Mouse (Mus musculus): Measurements from ENCODE around the gene Olfr643. TPM values are rescaled to one million over a fixed set of nuclear protein-coding genes. Genes with fewer than 3 reads are reported as not detected.

The Olfr643 gene
- not detected in 2 replicates for polyA plus RNA-seq (2012)

DNA sequence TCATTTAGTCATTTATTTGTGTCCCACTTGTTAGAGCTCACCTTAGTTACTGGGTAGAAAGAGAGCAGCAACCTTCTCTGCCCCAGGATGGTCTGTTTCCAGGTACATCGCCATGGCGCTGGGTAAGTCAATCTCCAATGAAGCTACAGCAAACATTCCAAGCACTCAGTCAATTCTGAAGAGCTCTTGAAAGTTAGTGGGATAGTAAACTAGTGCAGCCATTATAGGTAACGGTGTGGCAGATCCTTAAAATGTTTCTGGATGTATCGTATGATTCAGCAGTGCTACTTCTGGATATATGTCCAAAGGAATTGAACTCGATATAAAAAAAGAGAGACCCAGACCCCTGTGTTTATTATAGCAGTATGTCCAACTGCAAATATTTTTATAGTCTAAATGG lies at the start of gene Olfr643:
Olfr643 (minus strand) TSS at position 101 of the 400 bp plus-strand sequence.

DNA sequence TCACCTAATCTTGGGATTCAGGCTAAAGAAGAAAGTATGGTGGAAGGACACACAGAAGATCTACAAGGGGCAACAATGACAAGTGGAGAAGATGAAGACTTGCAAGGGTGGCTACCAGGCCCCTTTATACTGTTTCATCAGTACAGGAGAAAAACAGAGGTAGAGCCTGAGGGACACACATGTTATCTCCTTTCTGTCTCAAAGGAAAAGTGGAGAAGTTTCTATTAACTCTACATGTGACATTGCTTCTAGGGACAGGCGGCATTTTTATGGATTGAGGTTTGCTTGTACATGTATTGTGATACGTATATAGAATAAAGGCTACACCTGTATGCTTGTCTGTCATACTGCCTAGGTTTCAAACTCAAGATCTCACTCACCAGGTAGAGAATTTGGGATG lies 46.1 kb upstream of the Olfr643 start, which contains the start of gene Olfr648:
Olfr648 (minus strand) TSS at position 101 of the 400 bp plus-strand sequence.

GRCm38 (mm10) chr7:104150456-104150855 lies 13.3 kb upstream of the Olfr643 start, which contains the start of gene Ubqlnl:
Ubqlnl (minus strand) TSS chr7:104150556.

DNA sequence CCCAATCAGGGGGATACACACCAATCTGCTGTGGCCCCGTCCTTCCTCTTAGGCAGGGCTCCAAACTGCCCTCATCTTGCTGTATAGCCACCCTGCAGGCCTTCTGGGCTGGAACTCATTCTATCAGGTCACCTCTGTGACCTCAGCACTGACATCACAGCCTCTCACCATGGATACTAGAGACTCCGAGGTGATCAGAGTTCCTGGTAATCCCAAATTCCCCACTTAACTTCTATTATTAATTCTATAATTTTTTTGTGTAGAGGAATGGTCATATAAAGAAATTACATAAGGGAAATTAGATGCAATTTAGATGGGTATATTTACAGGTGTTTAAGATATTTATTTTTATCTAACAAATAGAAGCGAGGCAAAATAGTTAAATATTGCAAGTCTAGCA lies 6.0 kb upstream of the Olfr643 start, which contains the start of gene Ubqln3:
Ubqln3 (minus strand) TSS at position 101 of the 400 bp plus-strand sequence.

DNA sequence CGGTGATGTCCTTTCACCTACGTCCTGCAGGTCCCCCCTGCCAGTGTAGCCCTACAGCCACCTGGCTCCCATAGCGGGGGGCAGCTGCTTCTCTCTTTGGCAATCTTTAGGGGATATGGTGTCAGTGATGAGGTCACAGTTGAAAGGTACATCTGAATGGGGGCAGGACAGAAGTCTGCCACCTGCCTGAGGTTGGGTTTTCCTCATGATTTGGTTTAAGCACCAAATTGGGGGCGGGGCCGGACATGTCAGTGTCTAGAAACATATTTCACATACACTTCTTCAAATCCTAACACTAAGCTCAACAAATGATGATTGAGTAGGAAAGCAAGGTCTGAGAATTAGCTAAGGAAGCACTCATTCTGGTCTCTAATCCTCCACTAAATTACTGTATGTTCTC lies 7.5 kb downstream of the Olfr643 start, which contains the start of gene Ubqln5:
Ubqln5 (minus strand) TSS at position 101 of the 400 bp plus-strand sequence.

DNA sequence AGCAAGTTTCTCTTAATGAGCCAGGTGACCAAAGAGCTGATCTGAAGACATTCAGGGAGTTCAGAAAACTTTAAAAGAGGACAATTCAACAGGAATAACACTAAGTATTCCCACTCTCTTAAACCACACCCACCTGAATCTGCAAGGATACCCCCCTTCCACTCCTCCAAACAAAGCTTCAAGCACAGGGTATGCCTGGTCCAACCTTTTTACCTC lies 32.5 kb downstream of the Olfr643 start, which contains the start of gene Olfr646:
Olfr646 (plus strand) TSS at position 117 of the 216 bp plus-strand sequence.

DNA sequence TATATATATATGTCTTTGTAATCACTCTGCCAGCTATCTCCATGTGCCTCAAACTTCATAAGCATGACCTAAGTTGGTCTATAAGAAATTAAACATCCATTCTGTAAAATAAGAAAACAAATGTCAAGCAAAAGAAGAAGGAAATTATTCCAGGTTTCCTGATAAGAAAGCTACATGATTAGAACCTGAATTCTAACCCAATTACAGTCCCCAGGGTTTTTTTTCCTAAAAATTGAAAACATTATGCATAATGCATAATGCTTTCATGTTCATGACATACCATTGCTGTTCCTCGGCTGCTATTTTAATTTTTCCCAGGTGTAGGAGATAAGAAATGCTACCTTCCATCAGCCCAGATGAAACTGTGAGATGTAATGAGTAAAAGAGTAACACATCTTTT lies 51.8 kb downstream of the Olfr643 start, which contains the start of gene Olfr645:
Olfr645 (minus strand) TSS at position 101 of the 400 bp plus-strand sequence.

DNA sequence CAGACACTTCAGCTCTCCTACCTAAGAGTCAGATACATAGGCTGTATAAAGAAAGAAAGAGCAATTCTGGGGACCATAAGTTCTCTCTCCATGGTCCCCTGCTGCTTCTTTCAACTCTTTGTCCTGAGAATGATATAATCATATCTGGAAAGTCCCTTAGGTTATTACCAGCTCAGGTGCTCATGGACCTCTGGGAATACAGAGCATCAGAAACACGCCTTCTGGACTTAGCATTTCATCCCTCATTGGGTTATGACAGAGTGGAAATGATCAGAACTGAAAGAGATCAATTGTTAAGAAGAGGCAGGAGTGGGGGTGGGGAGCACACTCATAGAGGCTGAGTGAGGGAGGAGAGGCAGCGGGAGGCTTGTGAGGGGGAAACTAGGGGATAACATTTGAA lies 65.4 kb downstream of the Olfr643 start, which contains the start of gene Olfr644:
Olfr644 (minus strand) TSS at position 101 of the 400 bp plus-strand sequence.

DNA sequence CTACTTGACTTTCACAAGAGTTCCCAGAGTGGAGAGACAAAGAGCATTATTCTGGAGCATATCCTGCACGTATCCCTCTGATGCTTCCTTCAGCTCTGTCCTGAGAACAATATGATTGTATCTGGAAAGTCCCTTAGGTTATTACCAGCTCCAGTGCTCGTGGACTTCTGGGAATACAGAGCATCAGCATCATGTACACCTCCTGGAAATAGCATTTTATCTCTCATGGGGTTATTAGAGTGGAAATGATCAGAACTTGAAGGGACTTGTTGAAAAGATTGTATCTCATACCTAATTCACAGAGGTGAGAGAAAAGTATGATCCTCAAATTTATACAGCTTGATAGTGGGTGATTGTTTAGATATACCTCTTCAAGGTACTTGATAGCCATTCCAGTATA lies 75.9 kb downstream of the Olfr643 start, which contains the start of gene 4930516K23Rik:
4930516K23Rik (minus strand) TSS at position 101 of the 400 bp plus-strand sequence.

DNA sequence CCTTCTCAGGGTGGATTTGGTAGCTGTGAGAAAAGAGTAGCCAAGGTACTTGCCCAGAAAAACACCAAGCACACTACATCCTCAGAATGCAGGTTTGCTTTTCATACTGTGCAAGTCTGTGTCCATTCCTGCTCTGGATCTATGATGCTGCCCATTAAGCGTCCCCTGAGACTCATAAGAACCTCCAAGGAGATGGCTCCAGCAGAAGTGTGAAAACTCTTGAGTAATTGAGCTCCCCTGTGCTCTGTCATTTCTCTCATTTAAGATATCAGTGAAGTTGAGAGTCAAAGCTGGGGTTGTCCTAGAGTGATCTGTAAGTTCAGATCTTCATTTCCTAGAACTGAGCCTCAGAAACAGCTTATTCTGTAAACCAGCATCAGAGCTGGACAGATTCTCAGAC lies 84.6 kb downstream of the Olfr643 start, which contains the start of gene Olfr642:
Olfr642 (minus strand) TSS at position 101 of the 400 bp plus-strand sequence.

GRCm38 (mm10) chr7:104035145-104035544 lies 102.1 kb downstream of the Olfr643 start, which contains the start of gene Olfr641:
Olfr641 (plus strand) TSS chr7:104035445.

DNA sequence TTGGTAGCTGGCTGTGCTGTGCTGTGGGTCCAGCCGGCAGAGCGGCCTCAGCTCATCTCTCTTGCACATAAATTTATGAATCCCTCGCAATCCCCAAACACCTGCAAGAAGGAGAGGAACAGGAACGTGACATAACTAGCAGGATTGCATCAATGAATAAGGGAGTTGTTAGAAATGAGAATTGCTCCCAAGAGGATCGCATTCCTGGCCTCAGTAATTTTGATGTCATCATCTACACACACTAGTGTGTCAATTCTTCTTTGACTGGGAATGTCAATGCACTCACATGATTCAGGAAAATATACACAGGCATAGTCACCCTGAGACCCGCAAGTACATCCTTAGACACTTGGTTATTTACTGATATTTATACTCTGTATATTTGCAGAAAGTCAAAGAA lies 111.7 kb downstream of the Olfr643 start, which contains the start of gene Olfr640:
Olfr640 (minus strand) TSS at position 101 of the 400 bp plus-strand sequence.

DNA sequence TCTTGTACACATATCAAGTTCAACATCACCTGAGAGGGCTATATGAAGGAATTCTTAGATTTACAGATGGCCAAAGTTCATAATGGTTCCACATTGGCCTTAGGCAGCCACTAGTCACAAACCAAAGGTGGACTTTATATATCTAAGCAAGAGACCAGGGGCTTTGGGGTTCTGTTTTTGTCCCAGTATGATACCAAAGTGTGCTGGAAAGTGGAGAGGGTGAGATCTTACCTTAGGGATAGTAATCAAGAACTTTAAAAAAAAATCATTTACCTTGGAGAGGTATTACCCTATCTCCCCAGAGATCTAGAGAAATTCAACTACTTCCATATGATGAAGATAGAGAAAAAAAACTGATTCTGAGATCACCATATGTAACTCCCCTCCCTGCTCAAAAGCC lies 120.0 kb downstream of the Olfr643 start, which contains the start of gene Olfr639:
Olfr639 (minus strand) TSS at position 101 of the 400 bp plus-strand sequence.

DNA sequence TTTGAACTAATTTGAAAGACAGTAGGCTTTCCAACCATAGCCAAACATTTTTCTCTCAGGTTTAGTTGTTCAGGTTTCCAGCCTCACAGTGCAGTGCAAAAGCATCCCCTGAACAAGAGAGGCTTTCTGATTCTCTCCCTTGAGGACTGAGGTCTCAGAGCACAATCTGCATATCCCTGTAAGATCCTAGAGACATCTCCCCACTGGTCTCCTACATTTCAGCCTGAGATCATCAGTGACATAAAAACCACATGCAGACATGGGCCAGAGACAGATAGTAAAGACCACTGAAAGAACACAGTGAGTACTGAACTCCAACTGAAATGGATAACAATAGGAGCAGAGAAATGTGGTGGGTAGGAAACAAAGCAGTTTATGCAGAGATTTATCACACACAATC lies 138.8 kb downstream of the Olfr643 start, which contains the start of gene Olfr638:
Olfr638 (plus strand) TSS at position 301 of the 400 bp plus-strand sequence.

DNA sequence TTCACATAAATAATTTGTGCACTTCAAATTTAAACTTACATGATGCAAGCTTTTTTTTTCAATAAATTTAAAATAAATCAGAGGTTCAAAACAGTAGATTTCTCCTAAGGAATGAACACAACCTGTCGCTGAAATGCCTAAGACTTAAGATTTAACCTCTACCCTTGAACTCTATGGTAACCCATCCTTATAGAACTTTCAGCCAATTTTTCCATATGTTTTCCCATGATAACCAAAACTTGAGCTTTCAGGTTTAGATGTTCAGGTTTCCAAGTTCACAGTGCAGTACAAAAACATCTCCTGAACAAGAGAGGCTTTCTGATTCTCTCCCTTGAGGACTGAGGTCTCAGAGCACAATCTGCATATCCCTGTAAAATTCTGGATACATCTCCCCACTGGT lies 166.4 kb downstream of the Olfr643 start, which contains the start of gene Olfr635:
Olfr635 (plus strand) TSS at position 301 of the 400 bp plus-strand sequence.

Other genes starting within 250 kb of the Olfr643 start
- 0.02 TPM in 1 of 2 replicates, not detected in the other for gene Olfr64, start 242.9 kb downstream of the Olfr643 start, polyA plus RNA-seq (2012)
- gene Olfr65, start 233.9 kb downstream of the Olfr643 start, polyA plus RNA-seq (2012), result not detected in 2 replicates
- gene Olfr631, start 208.6 kb downstream of the Olfr643 start, polyA plus RNA-seq (2012), result not detected in 2 replicates
- gene Olfr632, start 203.1 kb downstream of the Olfr643 start, polyA plus RNA-seq (2012), result not detected in 2 replicates
- not detected in 2 replicates for gene Olfr633, start 193.0 kb downstream of the Olfr643 start, polyA plus RNA-seq (2012)
- gene Olfr635, start 166.3 kb downstream of the Olfr643 start, polyA plus RNA-seq (2012), result 0.01 TPM in 1 of 2 replicates, not detected in the other
- not detected in 2 replicates for gene Olfr638, start 138.7 kb downstream of the Olfr643 start, polyA plus RNA-seq (2012)
- 0.01 TPM in 1 of 2 replicates, not detected in the other for gene Olfr639, start 120.1 kb downstream of the Olfr643 start, polyA plus RNA-seq (2012)
- gene Olfr640, start 111.8 kb downstream of the Olfr643 start, polyA plus RNA-seq (2012), result not detected in 2 replicates
- gene Olfr641, start 102.0 kb downstream of the Olfr643 start, polyA plus RNA-seq (2012), result not detected in 2 replicates
- gene Olfr642, start 84.7 kb downstream of the Olfr643 start, polyA plus RNA-seq (2012), result not detected in 2 replicates
- not detected in 2 replicates for gene 4930516K23Rik, start 76.0 kb downstream of the Olfr643 start, polyA plus RNA-seq (2012)
- not detected in 2 replicates for gene Olfr644, start 65.5 kb downstream of the Olfr643 start, polyA plus RNA-seq (2012)
- gene Olfr645, start 51.9 kb downstream of the Olfr643 start, polyA plus RNA-seq (2012), result not detected in 2 replicates
- gene Olfr646, start 32.5 kb downstream of the Olfr643 start, polyA plus RNA-seq (2012), result 0.02 TPM in 1 of 2 replicates, not detected in the other
- 0.03 TPM in 1 of 2 replicates, not detected in the other for gene Ubqln5, start 7.6 kb downstream of the Olfr643 start, polyA plus RNA-seq (2012)
- gene Ubqln3, start 5.9 kb upstream of the Olfr643 start, polyA plus RNA-seq (2012), result not detected in 2 replicates
- gene Ubqlnl, start 13.2 kb upstream of the Olfr643 start, polyA plus RNA-seq (2012), result not detected in 2 replicates
- not detected in 2 replicates for gene Olfm5, start 27.4 kb upstream of the Olfr643 start, polyA plus RNA-seq (2012)
- not detected in 2 replicates for gene Olfr648, start 46.0 kb upstream of the Olfr643 start, polyA plus RNA-seq (2012)
- not detected in 2 replicates for gene Olfr649, start 58.6 kb upstream of the Olfr643 start, polyA plus RNA-seq (2012)
- 0.40 and 1.2 TPM in 2 replicates for gene Trim6, start 81.4 kb upstream of the Olfr643 start, polyA plus RNA-seq (2012)
- 0.38 and 0.74 TPM in 2 replicates for gene Trim34a, start 107.1 kb upstream of the Olfr643 start, polyA plus RNA-seq (2012)
- gene Trim5, start 150.7 kb upstream of the Olfr643 start, polyA plus RNA-seq (2012), result 0.14 and 0.16 TPM in 2 replicates
- gene Trim12a, start 178.1 kb upstream of the Olfr643 start, polyA plus RNA-seq (2012), result 2.4 and 3.0 TPM in 2 replicates
- gene Trim34b, start 192.1 kb upstream of the Olfr643 start, polyA plus RNA-seq (2012), result not detected in 2 replicates
- gene Trim12c, start 216.0 kb upstream of the Olfr643 start, polyA plus RNA-seq (2012), result 0.45 and 0.74 TPM in 2 replicates
- gene Trim30b, start 232.5 kb upstream of the Olfr643 start, polyA plus RNA-seq (2012), result 0.12 TPM in 1 of 2 replicates, not detected in the other